Mouse (Mus musculus): ENCODE results near the gene Gdpd5. TPM values are rescaled to one million over a fixed set of nuclear protein-coding genes. Genes with fewer than 3 reads are reported as not detected.
"Not testable (repeated sequence)": the region's sequence is repeated elsewhere in the genome, so short reads cannot be mapped to it uniquely, and the experiment has no call there.

Gdpd5 gene
- polyA plus RNA-seq, 1 experiment from 2014 or later = 43.8 TPM

GRCm38 (mm10) chr7:99477235-99477634, 96.0 kb downstream of the Gdpd5 start:
- Histone ChIP-seq H3K27ac (no peak overlapping the region), H3K9me3 (no peaks in the 10 kb centered on the region), H3K27me3 (ENCODE audit: insufficient read depth, poor library complexity, severe bottlenecking) (no peaks in the 10 kb centered on the region), H3K36me3 (peaks cover 96% of the 10 kb centered on the region), H3K4me3 (no peak overlapping the region), H3K4me1 (replicated peaks) (peaks cover 65% of the 10 kb centered on the region)
- no peak for DNase-seq (ENCODE audit: low spot score)
- 89% methylated on average over 5 of the region's 5 CpGs for WGBS

- WGBS = 3% methylated on average over 6 of the region's 6 CpGs
- peaks cover 50% of the 10 kb centered on the region for H3K36me3 ChIP-seq
- H3K27ac ChIP-seq = peak overlapping the region; percentile 97
- H3K4me3 ChIP-seq = peak overlapping the region; percentile 90
- no peak for DNase-seq (ENCODE audit: low spot score)
- H3K4me1 ChIP-seq (replicated peaks) = peaks cover 46% of the 10 kb centered on the region
- H3K9me3 ChIP-seq = no peaks in the 10 kb centered on the region
- H3K27me3 ChIP-seq (ENCODE audit: insufficient read depth, poor library complexity, severe bottlenecking) = peaks cover 10% of the 10 kb centered on the region
These were observed 101.4 kb downstream of the Gdpd5 start for GRCm38 (mm10) chr7:99482637-99483036.

- Histone ChIP-seq H3K27me3 (ENCODE audit: insufficient read depth, poor library complexity, severe bottlenecking) (peaks cover 10% of the 10 kb centered on the region), H3K27ac (peak within 1 kb of the TSS; percentile 97), H3K4me3 (peak within 1 kb of the TSS; percentile 90), H3K4me1 (replicated peaks) (peaks cover 46% of the 10 kb centered on the region), H3K36me3 (peaks cover 42% of the 10 kb centered on the region), H3K9me3 (no peaks in the 10 kb centered on the region)
- under 1% methylated on average over 45 of the region's 45 CpGs for WGBS
- peak; percentile 95 for DNase-seq (ENCODE audit: low spot score)
These were observed 102.2 kb downstream of the Gdpd5 start, which contains the start of gene Rps3 for GRCm38 (mm10) chr7:99483271-99483923. Rps3 (minus strand) TSS chr7:99483738.

- H3K4me3 ChIP-seq = peak overlapping the region; percentile 90
- WGBS = 47% methylated on average over 8 of the region's 8 CpGs
- H3K27ac ChIP-seq = peak overlapping the region; percentile 65; the same call in 1 of the 2 replicates
- no peaks in the 10 kb centered on the region for H3K9me3 ChIP-seq
- DNase-seq (ENCODE audit: low spot score) = no peak
- H3K27me3 ChIP-seq (ENCODE audit: insufficient read depth, poor library complexity, severe bottlenecking) = peaks cover 10% of the 10 kb centered on the region
- peaks cover 43% of the 10 kb centered on the region for H3K4me1 ChIP-seq (replicated peaks)
- peaks cover 37% of the 10 kb centered on the region for H3K36me3 ChIP-seq
These were observed 102.7 kb downstream of the Gdpd5 start for GRCm38 (mm10) chr7:99483924-99484319.

- H3K4me3 ChIP-seq = no peak overlapping the region
- peaks cover 29% of the 10 kb centered on the region for H3K36me3 ChIP-seq
- 98% methylated on average over 1 of the region's 1 CpGs for WGBS
- no peak overlapping the region for H3K27ac ChIP-seq
- no peaks in the 10 kb centered on the region for H3K9me3 ChIP-seq
- DNase-seq (ENCODE audit: low spot score) = no peak
- peaks cover 10% of the 10 kb centered on the region for H3K27me3 ChIP-seq (ENCODE audit: insufficient read depth, poor library complexity, severe bottlenecking)
- H3K4me1 ChIP-seq (replicated peaks) = peaks cover 36% of the 10 kb centered on the region
These were observed 103.5 kb downstream of the Gdpd5 start for GRCm38 (mm10) chr7:99484679-99485078.

- peaks cover 9% of the 10 kb centered on the region for H3K9me3 ChIP-seq
- no peaks in the 10 kb centered on the region for H3K4me1 ChIP-seq (replicated peaks)
- 87% methylated on average over 5 of the region's 5 CpGs for WGBS
- no peak for DNase-seq (ENCODE audit: low spot score)
- no peaks in the 10 kb centered on the region for H3K36me3 ChIP-seq
- no peak overlapping the region for H3K4me3 ChIP-seq
- no peak overlapping the region for H3K27ac ChIP-seq
- H3K27me3 ChIP-seq (ENCODE audit: insufficient read depth, poor library complexity, severe bottlenecking) = peaks cover 10% of the 10 kb centered on the region
These were observed 108.5 kb downstream of the Gdpd5 start for GRCm38 (mm10) chr7:99489708-99490107.

GRCm38 (mm10) chr7:99499128-99499527, 117.9 kb downstream of the Gdpd5 start:
- no peaks in the 10 kb centered on the region for H3K27me3 ChIP-seq (ENCODE audit: insufficient read depth, poor library complexity, severe bottlenecking)
- no peak overlapping the region for H3K4me3 ChIP-seq
- H3K36me3 ChIP-seq = no peaks in the 10 kb centered on the region
- no peaks in the 10 kb centered on the region for H3K9me3 ChIP-seq
- 67% methylated on average over 1 of the region's 1 CpGs for WGBS
- no peak overlapping the region for H3K27ac ChIP-seq
- H3K4me1 ChIP-seq (replicated peaks) = peaks cover 4% of the 10 kb centered on the region
- DNase-seq (ENCODE audit: low spot score) = no peak

- Histone ChIP-seq H3K27me3 (ENCODE audit: insufficient read depth, poor library complexity, severe bottlenecking) (no peaks in the 10 kb centered on the region), H3K36me3 (no peaks in the 10 kb centered on the region), H3K9me3 (no peaks in the 10 kb centered on the region), H3K27ac (no peak overlapping the region), H3K4me3 (no peak overlapping the region), H3K4me1 (replicated peaks) (peaks cover 4% of the 10 kb centered on the region)
- 2% methylated on average over 8 of the region's 8 CpGs for WGBS
- DNase-seq (ENCODE audit: low spot score) = peak; percentile 84
These were observed 119.0 kb downstream of the Gdpd5 start for GRCm38 (mm10) chr7:99500201-99500600.

GRCm38 (mm10) chr7:99500655-99501054, 119.4 kb downstream of the Gdpd5 start:
- DNase-seq (ENCODE audit: low spot score) = no peak
- no peak overlapping the region for H3K27ac ChIP-seq
- no peaks in the 10 kb centered on the region for H3K36me3 ChIP-seq
- H3K9me3 ChIP-seq = no peaks in the 10 kb centered on the region
- peaks cover 4% of the 10 kb centered on the region for H3K4me1 ChIP-seq (replicated peaks)
- no peak overlapping the region for H3K4me3 ChIP-seq
- H3K27me3 ChIP-seq (ENCODE audit: insufficient read depth, poor library complexity, severe bottlenecking) = no peaks in the 10 kb centered on the region
- WGBS = 29% methylated on average over 5 of the region's 5 CpGs

GRCm38 (mm10) chr7:99501148-99501547, 119.9 kb downstream of the Gdpd5 start:
- Histone ChIP-seq H3K4me3 (no peak overlapping the region), H3K4me1 (replicated peaks) (peaks cover 4% of the 10 kb centered on the region), H3K27ac (no peak overlapping the region), H3K27me3 (ENCODE audit: insufficient read depth, poor library complexity, severe bottlenecking) (no peaks in the 10 kb centered on the region), H3K36me3 (no peaks in the 10 kb centered on the region), H3K9me3 (no peaks in the 10 kb centered on the region)
- DNase-seq (ENCODE audit: low spot score) = no peak
- WGBS = 54% methylated on average over 1 of the region's 1 CpGs

- Histone ChIP-seq H3K4me1 (replicated peaks) (peaks cover 9% of the 10 kb centered on the region), H3K27ac (no peak overlapping the region), H3K27me3 (ENCODE audit: insufficient read depth, poor library complexity, severe bottlenecking) (no peaks in the 10 kb centered on the region), H3K4me3 (no peak overlapping the region), H3K36me3 (no peaks in the 10 kb centered on the region), H3K9me3 (no peaks in the 10 kb centered on the region)
- DNase-seq (ENCODE audit: low spot score) = no peak
These were observed 123.3 kb downstream of the Gdpd5 start for GRCm38 (mm10) chr7:99504556-99504955.

GRCm38 (mm10) chr7:99508187-99508586, 127.0 kb downstream of the Gdpd5 start:
- not testable (repeated sequence) for H3K4me3 ChIP-seq; H3K36me3 ChIP-seq; DNase-seq (ENCODE audit: low spot score); H3K27ac ChIP-seq; H3K9me3 ChIP-seq; H3K27me3 ChIP-seq (ENCODE audit: insufficient read depth, poor library complexity, severe bottlenecking)
- 36% methylated on average over 2 of the region's 2 CpGs for WGBS
- H3K4me1 ChIP-seq (replicated peaks) = peaks cover 15% of the 10 kb centered on the region

- no peaks in the 10 kb centered on the region for H3K27me3 ChIP-seq (ENCODE audit: insufficient read depth, poor library complexity, severe bottlenecking)
- peaks cover 15% of the 10 kb centered on the region for H3K4me1 ChIP-seq (replicated peaks)
- WGBS = 8% methylated on average over 8 of the region's 8 CpGs
- peak; percentile 46 for DNase-seq (ENCODE audit: low spot score)
- peak overlapping the region; percentile 57 for H3K27ac ChIP-seq
- no peaks in the 10 kb centered on the region for H3K36me3 ChIP-seq
- H3K9me3 ChIP-seq = no peaks in the 10 kb centered on the region
- peak overlapping the region; percentile 28 for H3K4me3 ChIP-seq
These were observed 128.9 kb downstream of the Gdpd5 start for GRCm38 (mm10) chr7:99510087-99510501.
